Mouse (Mus musculus): ENCODE measurements around the gene Olfr1055. TPM values are rescaled to one million over a fixed set of nuclear protein-coding genes. Genes with fewer than 3 reads are reported as not detected.
"Not testable (repeated sequence)": the region's sequence is repeated elsewhere in the genome, so short reads cannot be mapped to it uniquely, and the experiment has no call there.

The Olfr1055 gene
- polyA plus RNA-seq (2014; fragmentation: Nextera tagmentation; extraction: Ambion mirVana): not detected in 2 replicates

DNA sequence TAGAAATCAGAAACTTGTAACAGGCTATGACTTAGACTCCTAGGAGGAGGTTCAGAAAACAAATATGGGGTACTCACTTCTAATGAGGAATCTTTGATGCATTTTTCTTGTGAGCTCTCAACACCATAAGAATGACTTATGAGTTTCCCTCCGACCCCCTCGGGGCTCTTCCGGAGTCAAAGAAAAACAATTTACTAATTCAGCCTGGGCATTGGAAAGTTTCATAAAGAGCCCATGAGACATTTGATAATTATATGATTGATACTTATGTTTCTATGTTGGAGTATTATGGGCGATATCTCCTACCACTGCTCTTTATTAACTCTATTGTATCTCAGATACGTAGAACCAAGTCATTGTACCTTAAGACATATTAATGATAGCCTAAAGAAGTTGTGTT, at the start of gene Olfr1055:
Gene Olfr1055 (minus strand): TSS at position 101 of the 400 bp plus-strand sequence.
- Histone ChIP-seq H3K27me3 (ENCODE audit: control insufficient read depth, insufficient read depth, low read length) (no peaks in the 10 kb centered on the region), H3K9ac (ENCODE audit: low read depth, low read length) (no peak within 1 kb of the TSS), H3K4me2 (replicated peaks; ENCODE audit: low read depth, low read length) (no peak within 1 kb of the TSS), H3K36me3 (ENCODE audit: control insufficient read depth, insufficient read depth, low read length) (no peaks in the 10 kb centered on the region), H3K27ac (ENCODE audit: low read depth, low read length) (no peak within 1 kb of the TSS), H3K4me3 (ENCODE audit: low read depth, low read length) (no peak within 1 kb of the TSS), H3K4me1 (replicated peaks; ENCODE audit: control insufficient read depth, insufficient read depth, low read length) (no peaks in the 10 kb centered on the region), H3K9me3 (ENCODE audit: control insufficient read depth, low read length) (no peaks in the 10 kb centered on the region)
- WGBS: 91% methylated on average over 5 of the region's 5 CpGs
- ATAC-seq (ENCODE audit: low FRiP score): no peak
- DNase-seq (ENCODE audit: low spot score): no peak

DNA sequence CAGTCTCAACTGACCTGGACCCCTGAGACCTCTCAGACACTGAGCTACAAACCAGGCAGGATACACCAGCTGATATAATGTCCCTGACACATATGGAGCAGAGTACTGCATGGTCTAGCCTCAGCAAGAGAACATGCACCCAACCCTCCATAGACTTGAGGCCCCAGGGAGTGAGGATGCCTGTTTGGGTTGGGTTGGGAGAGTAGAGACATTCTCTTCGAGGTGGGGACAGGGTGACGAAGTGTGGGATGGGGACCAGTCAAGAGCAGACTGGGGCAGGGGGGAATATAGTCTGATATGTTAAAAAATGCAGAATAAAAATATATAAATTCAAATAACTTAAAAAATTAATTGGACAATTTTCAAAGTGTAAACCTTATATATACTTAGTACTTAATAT, 45.0 kb upstream of the Olfr1055 start:
- DNase-seq (ENCODE audit: low spot score) (no peak), ATAC-seq (ENCODE audit: low FRiP score) (peak; percentile 27; the same call in 1 of the 2 replicates)
- Histone ChIP-seq H3K27me3 (ENCODE audit: control insufficient read depth, insufficient read depth, low read length) (no peaks in the 10 kb centered on the region), H3K4me3 (ENCODE audit: low read depth, low read length) (no peak overlapping the region), H3K36me3 (ENCODE audit: control insufficient read depth, insufficient read depth, low read length) (no peaks in the 10 kb centered on the region), H3K4me1 (replicated peaks; ENCODE audit: control insufficient read depth, insufficient read depth, low read length) (no peaks in the 10 kb centered on the region), H3K27ac (ENCODE audit: low read depth, low read length) (no peak overlapping the region), H3K4me2 (replicated peaks; ENCODE audit: low read depth, low read length) (no peak overlapping the region), H3K9ac (ENCODE audit: low read depth, low read length) (no peak overlapping the region), H3K9me3 (ENCODE audit: control insufficient read depth, low read length) (no peaks in the 10 kb centered on the region)
- WGBS: 89% methylated on average over 2 of the region's 2 CpGs

GRCm38 (mm10) chr2:86388461-86388860, 38.4 kb upstream of the Olfr1055 start, which contains the start of gene Olfr1058:
Olfr1058 (minus strand) TSS chr2:86388561.
- not testable (repeated sequence) for H3K27me3 ChIP-seq (ENCODE audit: control insufficient read depth, insufficient read depth, low read length); DNase-seq (ENCODE audit: low spot score); ATAC-seq (ENCODE audit: low FRiP score); H3K9ac ChIP-seq (ENCODE audit: low read depth, low read length); H3K27ac ChIP-seq (ENCODE audit: low read depth, low read length); H3K36me3 ChIP-seq (ENCODE audit: control insufficient read depth, insufficient read depth, low read length); H3K4me2 ChIP-seq (replicated peaks; ENCODE audit: low read depth, low read length); H3K9me3 ChIP-seq (ENCODE audit: control insufficient read depth, low read length); H3K4me3 ChIP-seq (ENCODE audit: low read depth, low read length); H3K4me1 ChIP-seq (replicated peaks; ENCODE audit: control insufficient read depth, insufficient read depth, low read length)

- no peaks in the 10 kb centered on the region for H3K9me3 ChIP-seq (ENCODE audit: control insufficient read depth, low read length)
- no peak for ATAC-seq (ENCODE audit: low FRiP score)
Measured at GRCm38 (mm10) chr2:86378293-86378692, 28.2 kb upstream of the Olfr1055 start, which contains the start of gene Olfr1057. Olfr1057 (minus strand) TSS chr2:86378393.

GRCm38 (mm10) chr2:86366342-86366741, 16.3 kb upstream of the Olfr1055 start:
- H3K27me3 ChIP-seq (ENCODE audit: control insufficient read depth, insufficient read depth, low read length); H3K4me2 ChIP-seq (replicated peaks; ENCODE audit: low read depth, low read length); H3K27ac ChIP-seq (ENCODE audit: low read depth, low read length); DNase-seq (ENCODE audit: low spot score); H3K4me1 ChIP-seq (replicated peaks; ENCODE audit: control insufficient read depth, insufficient read depth, low read length); H3K9me3 ChIP-seq (ENCODE audit: control insufficient read depth, low read length); H3K4me3 ChIP-seq (ENCODE audit: low read depth, low read length); H3K9ac ChIP-seq (ENCODE audit: low read depth, low read length); H3K36me3 ChIP-seq (ENCODE audit: control insufficient read depth, insufficient read depth, low read length); ATAC-seq (ENCODE audit: low FRiP score): not testable (repeated sequence)
- WGBS: 80% methylated on average over 1 of the region's 6 CpGs

More at GRCm38 (mm10) chr2:86378293-86378692, 28.2 kb upstream of the Olfr1055 start, which contains the start of gene Olfr1057:
- no peaks in the 10 kb centered on the region for H3K36me3 ChIP-seq (ENCODE audit: control insufficient read depth, insufficient read depth, low read length)
- no peak within 1 kb of the TSS for H3K4me2 ChIP-seq (replicated peaks; ENCODE audit: low read depth, low read length)
- no peak within 1 kb of the TSS for H3K9ac ChIP-seq (ENCODE audit: low read depth, low read length)
- H3K4me1 ChIP-seq (replicated peaks; ENCODE audit: control insufficient read depth, insufficient read depth, low read length): no peaks in the 10 kb centered on the region
- no peaks in the 10 kb centered on the region for H3K27me3 ChIP-seq (ENCODE audit: control insufficient read depth, insufficient read depth, low read length)
- H3K4me3 ChIP-seq (ENCODE audit: low read depth, low read length): no peak within 1 kb of the TSS
- no peak within 1 kb of the TSS for H3K27ac ChIP-seq (ENCODE audit: low read depth, low read length)
- DNase-seq (ENCODE audit: low spot score): no peak

GRCm38 (mm10) chr2:86362369-86362768, 12.3 kb upstream of the Olfr1055 start, which contains the start of gene Olfr1056:
Olfr1056 (minus strand) TSS chr2:86362469.
- H3K27me3 ChIP-seq (ENCODE audit: control insufficient read depth, insufficient read depth, low read length): no peaks in the 10 kb centered on the region
- H3K9me3 ChIP-seq (ENCODE audit: control insufficient read depth, low read length): no peaks in the 10 kb centered on the region
- no peaks in the 10 kb centered on the region for H3K4me1 ChIP-seq (replicated peaks; ENCODE audit: control insufficient read depth, insufficient read depth, low read length)
- H3K27ac ChIP-seq (ENCODE audit: low read depth, low read length): no peak within 1 kb of the TSS
- no peaks in the 10 kb centered on the region for H3K36me3 ChIP-seq (ENCODE audit: control insufficient read depth, insufficient read depth, low read length)
- H3K9ac ChIP-seq (ENCODE audit: low read depth, low read length): no peak within 1 kb of the TSS
- H3K4me3 ChIP-seq (ENCODE audit: low read depth, low read length): no peak within 1 kb of the TSS
- no peak for DNase-seq (ENCODE audit: low spot score)
- H3K4me2 ChIP-seq (replicated peaks; ENCODE audit: low read depth, low read length): no peak within 1 kb of the TSS
- no peak for ATAC-seq (ENCODE audit: low FRiP score)

DNA sequence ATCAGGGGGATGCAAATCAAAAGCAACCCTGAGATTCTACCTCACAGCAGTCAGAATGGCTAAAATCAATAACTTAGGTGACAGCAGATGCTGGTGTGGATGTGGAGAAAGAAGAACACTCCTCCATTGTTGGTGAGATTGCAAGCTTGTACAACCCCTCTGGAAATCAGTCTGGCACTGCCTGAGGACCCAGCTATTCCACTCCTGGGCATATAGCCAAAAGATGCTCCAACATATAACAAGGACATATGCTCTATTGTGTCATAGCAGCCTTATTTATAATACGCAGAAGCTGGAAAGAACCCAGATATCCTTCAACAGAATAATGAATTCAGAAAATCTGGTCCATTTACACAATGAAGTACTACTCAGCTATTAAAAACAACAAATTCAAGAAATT, 1.7 kb upstream of the Olfr1055 start:
- H3K4me3 ChIP-seq (ENCODE audit: low read depth, low read length); H3K9ac ChIP-seq (ENCODE audit: low read depth, low read length); H3K27ac ChIP-seq (ENCODE audit: low read depth, low read length); H3K36me3 ChIP-seq (ENCODE audit: control insufficient read depth, insufficient read depth, low read length); H3K27me3 ChIP-seq (ENCODE audit: control insufficient read depth, insufficient read depth, low read length); H3K9me3 ChIP-seq (ENCODE audit: control insufficient read depth, low read length); ATAC-seq (ENCODE audit: low FRiP score); H3K4me1 ChIP-seq (replicated peaks; ENCODE audit: control insufficient read depth, insufficient read depth, low read length); DNase-seq (ENCODE audit: low spot score); H3K4me2 ChIP-seq (replicated peaks; ENCODE audit: low read depth, low read length): not testable (repeated sequence)
- WGBS: 100% methylated on average over 1 of the region's 1 CpGs

GRCm38 (mm10) chr2:86335333-86335732, 14.8 kb downstream of the Olfr1055 start, which contains the start of gene Olfr1054:
Olfr1054 (minus strand) TSS chr2:86335433.
- ATAC-seq (ENCODE audit: low FRiP score) (no peak), DNase-seq (ENCODE audit: low spot score) (no peak)
- WGBS: 95% methylated on average over 3 of the region's 3 CpGs
- Histone ChIP-seq H3K27ac (ENCODE audit: low read depth, low read length) (no peak within 1 kb of the TSS), H3K9ac (ENCODE audit: low read depth, low read length) (no peak within 1 kb of the TSS), H3K9me3 (ENCODE audit: control insufficient read depth, low read length) (no peaks in the 10 kb centered on the region), H3K4me1 (replicated peaks; ENCODE audit: control insufficient read depth, insufficient read depth, low read length) (no peaks in the 10 kb centered on the region), H3K36me3 (ENCODE audit: control insufficient read depth, insufficient read depth, low read length) (no peaks in the 10 kb centered on the region), H3K4me3 (ENCODE audit: low read depth, low read length) (no peak within 1 kb of the TSS), H3K27me3 (ENCODE audit: control insufficient read depth, insufficient read depth, low read length) (no peaks in the 10 kb centered on the region), H3K4me2 (replicated peaks; ENCODE audit: low read depth, low read length) (no peak within 1 kb of the TSS)

DNA sequence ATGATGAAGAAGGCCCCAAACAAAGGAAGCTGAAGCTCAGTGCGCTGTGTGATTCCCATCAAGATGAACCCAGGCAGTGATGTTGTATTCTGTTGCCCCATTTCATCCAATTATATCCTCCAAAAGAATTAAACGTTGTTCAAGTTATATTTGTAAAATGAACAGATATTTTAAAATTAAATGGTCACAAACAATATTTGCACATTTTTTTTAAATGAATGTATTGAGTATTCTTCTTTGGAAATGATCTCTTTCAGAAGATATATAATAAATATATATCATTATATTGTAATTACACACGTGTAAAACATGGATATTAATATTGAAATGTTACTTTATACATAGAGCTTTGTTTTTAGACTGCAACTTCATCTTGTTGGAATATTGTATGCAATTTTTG, 34.9 kb downstream of the Olfr1055 start, which contains the start of gene Olfr1053:
Gene Olfr1053 (minus strand): TSS at position 101 of the 400 bp plus-strand sequence.
- no peak within 1 kb of the TSS for H3K4me3 ChIP-seq (ENCODE audit: low read depth, low read length)
- no peak within 1 kb of the TSS for H3K27ac ChIP-seq (ENCODE audit: low read depth, low read length)
- no peaks in the 10 kb centered on the region for H3K4me1 ChIP-seq (replicated peaks; ENCODE audit: control insufficient read depth, insufficient read depth, low read length)
- no peaks in the 10 kb centered on the region for H3K9me3 ChIP-seq (ENCODE audit: control insufficient read depth, low read length)
- no peak for ATAC-seq (ENCODE audit: low FRiP score)
- no peaks in the 10 kb centered on the region for H3K27me3 ChIP-seq (ENCODE audit: control insufficient read depth, insufficient read depth, low read length)
- H3K9ac ChIP-seq (ENCODE audit: low read depth, low read length): no peak within 1 kb of the TSS
- no peaks in the 10 kb centered on the region for H3K36me3 ChIP-seq (ENCODE audit: control insufficient read depth, insufficient read depth, low read length)
- 65% methylated on average over 3 of the region's 3 CpGs for whole genome bisulfite sequencing
- H3K4me2 ChIP-seq (replicated peaks; ENCODE audit: low read depth, low read length): no peak within 1 kb of the TSS
- no peak for DNase-seq (ENCODE audit: low spot score)

All from hindbrain, embryonic 11.5 days (tissue).